Mouse (Mus musculus) lung, postnatal 0 days (tissue): Measurements from ENCODE around the gene Mlst8. TPM values are rescaled to one million over a fixed set of nuclear protein-coding genes. Genes with fewer than 3 reads are reported as not detected.

Experiments
- ATAC-seq: fragments of 200-750 bp; cut with Nextera tagmentation; 2 replicates; pipeline ENCODE4 v1.8.0; 2017; ENCODE audit warnings: moderate library complexity
- DNase-seq: peaks from one replicate; pipeline ENCODE4 v3.0.0-alpha.2; 2016; ENCODE audit warnings: low spot score
- H3K27ac ChIP-seq: fragments of 300-500 bp; sonication (generic); 2 replicates; pipeline ENCODE4 v1.5.1; 2014; ENCODE audit warnings: antibody characterized with exemption, mild to moderate bottlenecking, low read length, mixed read lengths
- H3K27me3 ChIP-seq: fragments of 300-500 bp; sonication (generic); replicated peaks from 2 replicates; pipeline ENCODE4 v1.6.1; 2014; ENCODE audit warnings: low read length, mixed read lengths; ENCODE audit not compliant: insufficient read depth
- H3K36me3 ChIP-seq: fragments of 300-500 bp; sonication (generic); 2 replicates; pipeline ENCODE4 v1.6.1; 2014; ENCODE audit warnings: low read length, mixed read lengths; ENCODE audit not compliant: insufficient read depth
- H3K4me1 ChIP-seq: fragments of 300-500 bp; sonication (generic); 2 replicates; pipeline ENCODE4 v1.6.1; 2014; ENCODE audit warnings: antibody characterized with exemption, low read depth, low read length, mixed read lengths; ENCODE audit not compliant: insufficient read depth
- H3K4me2 ChIP-seq: fragments of 300-500 bp; sonication (generic); replicated peaks from 2 replicates; pipeline ENCODE4 v1.6.1; 2014; ENCODE audit warnings: low read depth, mild to moderate bottlenecking, low read length, moderate library complexity, mixed read lengths
- H3K4me3 ChIP-seq: fragments of 300-500 bp; sonication (generic); 2 replicates; pipeline ENCODE4 v1.5.1; 2014; ENCODE audit warnings: low read depth, low read length
- H3K9ac ChIP-seq: fragments of 300-500 bp; sonication (generic); replicated peaks from 2 replicates; pipeline ENCODE4 v1.6.1; 2014; ENCODE audit warnings: low read depth, mild to moderate bottlenecking
- H3K9me3 ChIP-seq: fragments of 300-500 bp; sonication (generic); 2 replicates; pipeline ENCODE4 v1.6.1; 2016; ENCODE audit warnings: low read length, mixed read lengths
- CTCF ChIP-seq: IDR thresholded peaks from 2 replicates; pipeline ENCODE4 v1.5.1; 2016; ENCODE audit warnings: antibody characterized with exemption, mild to moderate bottlenecking
- EP300 ChIP-seq: IDR thresholded peaks from 2 replicates; pipeline ENCODE4 v1.6.1; 2016; ENCODE audit warnings: antibody characterized with exemption, mild to moderate bottlenecking, control low read depth
- WGBS: fragments of 180-500 bp; shearing (Covaris S2); extraction: QIAGEN DNeasy Blood & Tissue Kit; methylation state at CpG from one replicate; pipeline ENCODE4 v1.1.7; 2014; 5-methylcytosine and 5-hydroxymethylcytosine counted together
- polyA plus RNA-seq: library from polyadenylated mRNA; unstranded; fragments of >200 nt; fragmentation: Nextera tagmentation; extraction: Ambion mirVana; gene quantifications from 2 replicates; pipeline ENCODE4 v1.2.1, GENCODE M21; 2015

Gene Mlst8
- polyA plus RNA-seq, 1 experiment from 2014 or later = 14.4 TPM

DNA sequence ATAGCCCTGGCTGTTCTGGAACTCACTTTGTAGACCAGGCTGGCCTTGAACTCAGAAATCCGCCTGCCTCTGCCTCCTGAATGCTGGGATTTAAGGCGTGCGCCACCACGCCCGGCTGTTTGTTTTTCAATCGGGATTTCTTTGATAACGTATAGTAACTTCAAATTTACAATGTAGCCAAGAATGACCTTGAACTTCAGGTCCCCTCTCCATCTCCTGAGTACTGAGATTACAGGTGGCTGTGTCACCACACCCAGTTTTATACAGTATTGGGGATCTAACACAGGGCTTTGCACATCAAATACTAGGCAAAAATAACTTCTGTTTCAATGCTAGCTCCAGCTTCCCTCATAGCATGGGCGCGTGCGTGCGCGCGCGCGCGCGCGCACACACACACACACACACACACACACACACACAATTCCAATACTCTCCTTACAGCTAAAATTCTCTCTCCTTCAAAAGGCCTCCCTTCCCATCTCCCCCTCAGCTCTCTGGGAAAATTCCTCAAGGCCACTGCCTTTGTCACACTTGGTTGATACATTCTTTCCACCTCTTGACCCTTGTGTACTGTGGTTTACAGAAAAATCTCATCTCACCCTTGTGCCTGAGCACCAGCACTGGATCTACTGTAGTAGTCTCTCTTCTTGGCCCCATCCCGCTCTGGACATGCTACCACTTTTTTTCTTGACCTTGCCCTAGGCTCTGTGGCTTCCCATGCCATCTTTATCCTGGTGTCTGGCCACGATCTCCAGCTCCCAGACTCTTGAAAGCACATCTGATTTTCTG lies 2.3 kb upstream of the Mlst8 start:
- WGBS = 86% methylated on average over 20 of the region's 20 CpGs
- TF ChIP-seq EP300 (no peak), CTCF (no peak)
- DNase-seq = no peak
- no peak overlapping the region for H3K9ac ChIP-seq
- H3K9me3 ChIP-seq = no peaks in the 10 kb centered on the region
- no peak for ATAC-seq
- peaks cover 2% of the 10 kb centered on the region; the same call in 1 of the 2 replicates for H3K36me3 ChIP-seq
- H3K4me1 ChIP-seq = peaks cover 8% of the 10 kb centered on the region; the same call in 1 of the 2 replicates
- no peak overlapping the region for H3K4me2 ChIP-seq
- H3K4me3 ChIP-seq = no peak overlapping the region
- H3K27me3 ChIP-seq = no peaks in the 10 kb centered on the region
- no peak overlapping the region for H3K27ac ChIP-seq

DNA sequence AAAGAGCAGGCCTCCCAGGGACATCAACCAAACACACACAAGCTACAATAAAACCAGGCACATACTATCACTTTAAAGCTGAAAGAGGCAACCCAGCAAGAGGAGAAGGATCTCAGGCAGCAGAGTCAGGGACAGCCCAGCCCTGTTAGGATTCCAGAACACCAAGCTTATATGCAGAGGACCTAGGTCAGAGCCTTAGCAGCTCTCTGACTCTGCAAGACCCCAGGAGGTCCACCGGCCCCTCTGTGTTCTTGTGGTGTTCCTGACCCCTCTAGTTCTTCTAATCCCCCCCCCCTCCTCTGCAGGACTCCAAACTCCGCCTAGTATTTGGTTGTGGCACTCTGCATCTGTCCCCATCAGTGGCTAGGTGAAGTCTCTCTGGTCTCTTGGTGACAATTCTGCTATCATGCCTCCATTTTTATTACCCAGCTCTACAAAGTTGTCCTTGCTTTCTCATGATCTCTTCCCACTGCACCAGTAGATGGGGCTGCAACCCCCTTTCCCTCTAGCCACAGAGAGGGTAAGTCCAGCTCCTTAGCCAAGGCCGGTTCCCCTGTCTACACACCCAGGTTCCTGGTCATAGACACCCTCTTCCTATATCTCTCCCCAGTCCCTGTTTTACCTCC lies 1.4 kb upstream of the Mlst8 start:
- WGBS = 41% methylated on average over 3 of the region's 3 CpGs
- ATAC-seq (no peak), DNase-seq (peak; percentile 16)
- Histone ChIP-seq H3K27me3 (no peaks in the 10 kb centered on the region), H3K9me3 (no peaks in the 10 kb centered on the region), H3K4me3 (no peak overlapping the region), H3K36me3 (peaks cover 11% of the 10 kb centered on the region; the same call in 1 of the 2 replicates), H3K27ac (no peak overlapping the region), H3K9ac (no peak overlapping the region), H3K4me2 (no peak overlapping the region), H3K4me1 (peaks cover 8% of the 10 kb centered on the region; the same call in 1 of the 2 replicates)
- TF ChIP-seq EP300 (no peak), CTCF (peak; percentile 51)

DNA sequence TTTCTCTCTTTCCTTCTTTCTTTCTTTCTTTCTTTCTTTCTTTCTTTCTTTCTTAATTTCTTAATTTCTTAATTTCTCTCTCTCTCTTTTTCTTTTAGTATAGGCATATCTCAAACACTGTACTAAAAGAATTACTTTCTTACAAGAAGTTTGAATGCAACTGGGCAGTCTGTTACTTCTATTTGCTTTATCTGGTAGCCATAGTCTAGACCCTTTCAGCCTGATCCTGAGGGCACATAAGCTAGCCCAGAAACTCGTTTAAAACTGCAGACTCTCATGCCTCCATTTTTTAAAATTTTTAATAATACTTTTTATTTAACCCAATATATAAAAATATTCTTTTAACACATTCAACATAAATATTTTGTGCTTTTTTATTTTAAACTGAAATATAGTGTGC lies 553 bp upstream of the Mlst8 start:
- no peak for TF ChIP-seq CTCF
- no peak for TF ChIP-seq EP300
- peaks cover 17% of the 10 kb centered on the region; the same call in 1 of the 2 replicates for H3K36me3 ChIP-seq
- H3K9me3 ChIP-seq = no peaks in the 10 kb centered on the region
- no peaks in the 10 kb centered on the region for H3K27me3 ChIP-seq
- 13% methylated on average over 1 of the region's 1 CpGs for WGBS
- peak overlapping the region; percentile 91; the same call in 1 of the 2 replicates for H3K4me3 ChIP-seq
- no peak overlapping the region for H3K9ac ChIP-seq
- no peak overlapping the region; the same call in 1 of the 2 replicates for H3K4me2 ChIP-seq
- ATAC-seq = no peak
- H3K27ac ChIP-seq = no peak overlapping the region
- peaks cover 8% of the 10 kb centered on the region; the same call in 1 of the 2 replicates for H3K4me1 ChIP-seq
- no peak for DNase-seq

GRCm38 (mm10) chr17:24477985-24478600 lies 785 bp downstream of the Mlst8 start:
- DNase-seq (peak; percentile 19), ATAC-seq (no peak)
- Histone ChIP-seq H3K27me3 (no peaks in the 10 kb centered on the region), H3K4me2 (peak overlapping the region; percentile 49), H3K4me1 (peaks cover 8% of the 10 kb centered on the region; the same call in 1 of the 2 replicates), H3K4me3 (peak overlapping the region; percentile 91), H3K27ac (no peak overlapping the region), H3K9me3 (no peaks in the 10 kb centered on the region), H3K9ac (peak overlapping the region; percentile 5; the same call in 1 of the 2 replicates), H3K36me3 (peaks cover 17% of the 10 kb centered on the region; the same call in 1 of the 2 replicates)
- WGBS = 42% methylated on average over 11 of the region's 11 CpGs
- no peak for TF ChIP-seq CTCF
- no peak for TF ChIP-seq EP300

DNA sequence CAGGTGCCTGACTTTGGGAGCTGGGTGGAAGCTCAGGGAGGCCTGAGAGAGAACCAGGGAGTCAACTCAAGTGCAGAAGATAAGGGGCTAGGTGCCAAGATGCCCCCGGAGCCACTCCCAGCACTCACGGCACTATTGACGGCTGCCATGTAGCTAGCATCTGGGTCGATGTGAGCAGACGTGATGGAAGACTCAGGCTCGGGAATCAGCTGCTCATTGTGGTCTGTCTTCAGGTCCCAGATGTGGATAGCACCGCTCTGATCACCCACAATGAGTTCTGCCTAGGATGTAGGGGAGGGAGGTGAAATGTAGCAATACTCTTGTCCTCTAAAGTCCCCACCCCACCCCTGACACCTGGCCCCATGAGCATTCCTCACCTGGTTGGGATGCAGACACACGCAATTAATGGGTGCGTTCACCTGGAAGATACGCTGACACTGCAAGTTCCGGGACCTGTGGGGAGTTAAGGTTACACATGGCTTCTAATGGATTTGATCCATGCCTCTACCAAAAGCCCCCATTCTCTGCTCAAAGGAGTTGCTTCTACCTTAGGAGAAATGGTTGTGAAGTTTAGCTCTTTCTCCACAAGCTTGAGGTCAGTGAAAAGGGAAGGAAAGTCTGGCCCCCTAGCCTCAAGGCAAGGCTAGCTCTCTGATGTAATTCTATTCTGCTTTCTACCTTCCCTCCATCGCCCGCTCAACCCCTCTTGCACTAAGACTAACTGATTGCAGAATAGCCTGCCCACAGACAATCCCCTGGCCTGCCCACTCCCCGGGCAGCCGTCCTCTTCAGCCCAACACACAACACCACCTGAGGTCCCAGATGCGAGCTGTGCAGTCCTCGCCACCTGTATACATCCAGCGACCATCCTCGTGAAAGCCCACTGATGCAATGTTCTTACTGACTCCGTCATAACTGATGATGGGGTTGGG lies 1.6 kb downstream of the Mlst8 start:
- H3K27me3 ChIP-seq = no peaks in the 10 kb centered on the region
- ATAC-seq (no peak), DNase-seq (no peak)
- H3K36me3 ChIP-seq = peaks cover 17% of the 10 kb centered on the region; the same call in 1 of the 2 replicates
- WGBS = 91% methylated on average over 20 of the region's 20 CpGs
- H3K9ac ChIP-seq = 0 out of 2 replicates have a peak overlapping the region, but pooled peaks have one; percentile 5
- H3K27ac ChIP-seq = no peak overlapping the region
- H3K9me3 ChIP-seq = no peaks in the 10 kb centered on the region
- peaks cover 14% of the 10 kb centered on the region; the same call in 1 of the 2 replicates for H3K4me1 ChIP-seq
- no peak for TF ChIP-seq EP300
- no peak for TF ChIP-seq CTCF
- no peak overlapping the region for H3K4me2 ChIP-seq
- H3K4me3 ChIP-seq = no peak overlapping the region
